Comparison of ENCODE assay signal across 15 mouse cellular contexts in the genomic region with DNA sequence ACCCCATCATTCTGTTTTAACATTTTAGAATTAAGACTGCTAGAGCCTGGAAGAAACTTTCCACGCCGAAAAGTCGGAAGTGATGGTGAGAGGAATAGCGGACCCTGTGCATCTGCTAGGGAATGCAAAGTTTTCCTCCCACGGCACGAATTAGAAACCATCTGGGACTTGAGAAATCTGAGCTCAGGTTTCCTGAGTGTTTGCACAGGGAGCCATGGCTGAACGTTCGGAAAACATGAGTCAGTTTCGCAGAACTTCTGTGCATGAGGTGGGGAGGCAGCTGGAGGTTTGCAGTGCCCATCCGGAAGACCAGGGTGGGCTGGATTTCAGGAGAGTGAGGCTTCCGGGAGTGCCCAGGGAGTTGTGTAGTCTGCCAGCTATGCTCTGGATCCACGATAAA. TPM values are rescaled to one million over a fixed set of nuclear protein-coding genes. Genes with fewer than 3 reads are reported as not detected.
DNase-seq lines count a peak whose midpoint lies in the region; ATAC-seq and TF ChIP-seq lines count a peak whose summit lies in the region.
"Had no signal": no experiment of that assay in that cellular context is flagged by ENCODE, and none has a peak within 500 bp of the region (broad histone marks: within the 10 kb centered on the region; RNA-seq: fewer than 3 reads in every experiment).

No protein-coding gene starts in this region.

- no peak for ATAC-seq in limb, embryonic 14.5 days (ENCODE audit: low FRiP score, low read depth)
- ATAC-seq in forebrain, embryonic 13.5 days = no peak
- ATAC-seq in midbrain, embryonic 11.5 days (ENCODE audit: low FRiP score) = no peak
- ATAC-seq: CD4-positive, CD25-positive, alpha-beta regulatory T cell, adult 4 months; forebrain, embryonic 16.5 days had no signal

- no peaks in the 10 kb centered on the region for H3K4me1 ChIP-seq in limb, embryonic 14.5 days (ENCODE audit: control insufficient read depth, insufficient read depth, low read length)
- H3K4me1 ChIP-seq in limb, embryonic 10.5 days = peaks cover 11% of the 10 kb centered on the region; the same call in 1 of the 2 replicates
- no peaks in the 10 kb centered on the region; the same call in 1 of the 2 replicates for H3K4me1 ChIP-seq in forebrain, embryonic 13.5 days
- H3K4me1 ChIP-seq in midbrain, embryonic 11.5 days (ENCODE audit: control insufficient read depth, insufficient read depth, low read length) = no peaks in the 10 kb centered on the region

- TF ChIP-seq POLR2A in limb, embryonic 14.5 days (IDR thresholded peaks at IDR 0.05; ENCODE audit: borderline replicate concordance, extremely low read depth, insufficient read depth, insufficient read length) = no peak

- no peak overlapping the region for H3K27ac ChIP-seq in limb, embryonic 14.5 days (replicated peaks; ENCODE audit: low read depth, low read length)
- H3K27ac ChIP-seq in limb, embryonic 10.5 days = no peak overlapping the region
- H3K27ac ChIP-seq in left cerebral cortex, adult 2 months = peak overlapping the region; percentile 81
- H3K27ac ChIP-seq in forebrain, embryonic 13.5 days = no peak overlapping the region
- no peak overlapping the region for H3K27ac ChIP-seq in midbrain, embryonic 11.5 days (ENCODE audit: low read depth, low read length)
- H3K27ac ChIP-seq: kidney, postnatal 0 days had no signal

- no peak overlapping the region for H3K9ac ChIP-seq in limb, embryonic 14.5 days (ENCODE audit: low read depth, low read length, severe bottlenecking)
- H3K9ac ChIP-seq in forebrain, embryonic 13.5 days = no peak overlapping the region
- no peak overlapping the region for H3K9ac ChIP-seq in midbrain, embryonic 11.5 days (ENCODE audit: low read length)

- 62% methylated on average over 12 of the region's 12 CpGs for WGBS in limb, embryonic 14.5 days
- WGBS in limb, embryonic 10.5 days = 82% methylated on average over 12 of the region's 12 CpGs
- WGBS in forebrain, embryonic 13.5 days = 85% methylated on average over 12 of the region's 12 CpGs
- WGBS in midbrain, embryonic 11.5 days = 84% methylated on average over 12 of the region's 12 CpGs

- H3K9me3 ChIP-seq in limb, embryonic 14.5 days (ENCODE audit: control insufficient read depth, low read length) = no peaks in the 10 kb centered on the region
- no peaks in the 10 kb centered on the region for H3K9me3 ChIP-seq in limb, embryonic 10.5 days (replicated peaks)
- no peaks in the 10 kb centered on the region for H3K9me3 ChIP-seq in forebrain, embryonic 13.5 days (replicated peaks)
- H3K9me3 ChIP-seq in midbrain, embryonic 11.5 days (ENCODE audit: control insufficient read depth, low read length) = no peaks in the 10 kb centered on the region
- H3K9me3 ChIP-seq: megakaryocyte, embryonic 14.5 days had no signal

- no peaks in the 10 kb centered on the region for H3K36me3 ChIP-seq in limb, embryonic 14.5 days (ENCODE audit: control insufficient read depth, insufficient read depth, low read length)
- no peaks in the 10 kb centered on the region for H3K36me3 ChIP-seq in limb, embryonic 10.5 days
- no peaks in the 10 kb centered on the region for H3K36me3 ChIP-seq in forebrain, embryonic 13.5 days (ENCODE audit: poor library complexity, severe bottlenecking)
- H3K36me3 ChIP-seq in midbrain, embryonic 11.5 days (ENCODE audit: control insufficient read depth, insufficient read depth, low read length) = no peaks in the 10 kb centered on the region

- TF ChIP-seq CTCF in left cerebral cortex, adult 2 months (IDR thresholded peaks at IDR 0.05) = no peak

- no peak overlapping the region for H3K4me3 ChIP-seq in limb, embryonic 14.5 days (replicated peaks; ENCODE audit: low read length)
- no peak overlapping the region for H3K4me3 ChIP-seq in limb, embryonic 10.5 days
- H3K4me3 ChIP-seq in left cerebral cortex, adult 2 months = no peak overlapping the region
- no peak overlapping the region for H3K4me3 ChIP-seq in forebrain, embryonic 13.5 days
- H3K4me3 ChIP-seq in midbrain, embryonic 11.5 days (ENCODE audit: low read depth, low read length) = no peak overlapping the region
- H3K4me3 ChIP-seq: megakaryocyte, embryonic 14.5 days had no signal

- peak; percentile 23 for DNase-seq in limb, embryonic 14.5 days (ENCODE audit: low spot score)
- no peak for DNase-seq in limb, embryonic 10.5 days (ENCODE audit: low spot score)
- peak; percentile 71 for DNase-seq in fibroblast of lung, adult 2 months (ENCODE audit: low read depth)
- DNase-seq in left cerebral cortex, adult 2 months (ENCODE audit: extremely low spot score in 1 of 2, low spot score in 2 of 2) = peak; percentile 58 to 79
- peak; percentile 80 for DNase-seq in right cerebral cortex, postnatal 25 days
- DNase-seq in midbrain, embryonic 11.5 days (ENCODE audit: low spot score, missing footprints) = no peak
- DNase-seq in spleen, postnatal 4 days (ENCODE audit: low spot score in 2 of 2) = no peak
- DNase-seq: adrenal gland, adult 8-10 months; cerebellum, adult 11 months; liver had no signal

- H3K4me2 ChIP-seq in limb, embryonic 14.5 days (replicated peaks; ENCODE audit: low read depth, low read length, severe bottlenecking) = no peak overlapping the region
- no peak overlapping the region for H3K4me2 ChIP-seq in forebrain, embryonic 13.5 days
- H3K4me2 ChIP-seq in midbrain, embryonic 11.5 days = no peak overlapping the region

- H3K27me3 ChIP-seq in limb, embryonic 14.5 days (ENCODE audit: control insufficient read depth, insufficient read depth, low read length) = no peaks in the 10 kb centered on the region
- H3K27me3 ChIP-seq in limb, embryonic 10.5 days (ENCODE audit: low read depth, poor library complexity, severe bottlenecking) = no peaks in the 10 kb centered on the region
- no peaks in the 10 kb centered on the region for H3K27me3 ChIP-seq in forebrain, embryonic 13.5 days
- no peaks in the 10 kb centered on the region for H3K27me3 ChIP-seq in midbrain, embryonic 11.5 days (ENCODE audit: control insufficient read depth, insufficient read depth, low read length)

- intact Hi-C loops in left cerebral cortex, adult 2 months (cut with DNase I) = loop anchor here (1.0 to 5.0 kb wide), 4 partner anchors 29 to 111 kb away; no protein-coding TSS in a partner anchor

RNA-seq across cellular contexts. Expression of a gene that starts 25.0 kb away (rescaled TPM):
- 1.2 and 1.3 TPM in 2 replicates for polyA plus RNA-seq in limb, embryonic 14.5 days (2012; rRNA removed)
- 1.7 and 1.9 TPM in 2 replicates for polyA plus RNA-seq in limb, embryonic 14.5 days (2014; fragmentation: Nextera tagmentation; extraction: Ambion mirVana)
- 2.7 and 4.7 TPM in 2 replicates for polyA plus RNA-seq in limb, embryonic 10.5 days (2016; fragmentation: Nextera tagmentation; extraction: Ambion mirVana)
- total RNA-seq in left cerebral cortex, adult 2 months (2021) = 1 to 10 TPM in 1 of 2 experiments, under 1 TPM in 1; 0.75 to 1.0 TPM
- 1.6 and 2.1 TPM in 2 replicates for polyA plus RNA-seq in forebrain, embryonic 13.5 days (2015; fragmentation: Nextera tagmentation; extraction: Ambion mirVana)
- 3.2 and 4.0 TPM in 2 replicates for polyA plus RNA-seq in midbrain, embryonic 11.5 days (2014; fragmentation: Nextera tagmentation; extraction: Ambion mirVana)

Comparison
In these comparisons a context has a peak if more than half of its experiments do, and no peak if none do; other contexts are left out.
1. DNase-seq: peak in limb, embryonic 14.5 days (single experiment), fibroblast of lung, adult 2 months (single experiment), left cerebral cortex, adult 2 months (2 of 2) and right cerebral cortex, postnatal 25 days (single experiment); none in limb, embryonic 10.5 days (single experiment), midbrain, embryonic 11.5 days (single experiment) and spleen, postnatal 4 days (0 of 2).